Mouse (Mus musculus) urinary bladder, postnatal 14 days (tissue): ENCODE results near the gene Tnr.

Experiments used
- DNase-seq: peaks from one replicate; pipeline ENCODE4 v3.0.0; 2021; ENCODE audit warnings: low spot score

Gene Tnr

DNA sequence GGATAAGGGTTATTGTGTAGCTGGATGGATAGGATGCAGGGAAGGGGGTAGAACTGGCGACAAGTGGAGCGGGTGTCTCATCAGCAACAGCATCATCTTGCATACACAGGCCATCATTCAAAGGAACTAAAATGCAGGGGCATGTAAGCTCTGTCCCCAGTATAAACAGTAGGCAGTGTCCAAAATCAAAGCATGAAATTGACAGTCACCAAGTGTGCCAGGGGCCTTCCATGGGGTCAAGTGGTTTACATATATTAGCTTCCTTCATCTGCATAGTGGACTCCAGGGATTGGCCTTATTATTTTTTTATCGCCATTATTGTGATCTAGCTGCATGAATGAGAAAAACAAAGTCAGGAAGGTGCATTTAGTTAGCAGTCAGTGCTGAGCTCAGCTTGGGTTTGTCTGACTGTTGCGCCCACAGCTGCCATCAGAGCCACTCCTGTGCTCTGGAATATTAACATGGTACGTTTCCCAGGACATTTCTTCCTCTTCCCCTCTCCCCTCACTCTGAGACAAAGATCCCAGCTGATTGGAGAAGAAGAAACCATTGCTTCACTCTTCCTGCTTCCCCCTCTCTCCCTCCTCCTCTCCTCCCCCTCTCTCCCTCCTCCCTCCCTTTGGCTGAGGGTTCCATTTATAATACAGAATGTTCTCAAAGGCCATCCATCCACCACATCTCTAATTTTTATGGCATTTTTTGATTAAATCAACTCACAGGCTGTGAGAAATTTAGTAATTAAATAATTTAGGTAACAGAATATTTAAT is 106.4 kb downstream of the Tnr start:
- no peak for DNase-seq

DNA sequence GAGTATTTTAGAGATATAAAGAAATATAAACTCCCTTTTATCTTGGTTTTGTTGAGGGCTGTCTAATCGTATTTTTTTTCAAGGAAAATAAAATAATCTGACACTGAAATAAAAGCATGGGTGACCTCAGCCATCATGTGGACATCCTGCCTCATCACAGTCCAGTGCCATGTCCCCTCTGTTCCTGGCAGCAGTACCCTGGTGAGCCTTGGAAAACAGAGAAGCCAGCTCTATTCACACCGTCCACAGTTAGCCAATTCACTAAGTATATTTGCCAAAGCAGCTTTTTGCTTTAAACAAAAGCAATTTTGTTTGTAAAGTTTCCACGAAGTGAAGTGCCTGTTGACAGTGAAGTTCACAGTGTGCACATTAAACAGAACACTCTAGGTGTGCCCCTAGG is 109.0 kb downstream of the Tnr start:
- no peak for DNase-seq

DNA sequence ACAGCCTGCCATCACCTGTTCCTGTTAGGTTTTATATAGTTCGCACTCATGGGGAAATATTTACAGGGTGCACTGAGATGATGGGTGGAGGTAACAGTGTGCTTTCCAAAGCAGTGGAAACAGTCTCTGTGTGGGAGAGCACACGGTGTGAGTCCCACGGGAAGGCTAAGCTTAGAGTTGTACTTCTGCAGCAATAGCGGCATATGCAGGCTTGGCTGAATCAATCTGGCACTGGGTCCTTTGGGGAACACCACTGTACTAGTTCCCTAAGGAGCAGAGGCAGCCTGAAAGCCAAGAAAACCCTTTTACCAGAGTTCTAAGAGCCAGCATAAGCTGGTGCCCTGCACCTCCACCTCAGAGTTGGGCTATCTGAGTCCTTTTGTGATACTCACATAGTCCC is 115.8 kb downstream of the Tnr start:
- DNase-seq = no peak

DNA sequence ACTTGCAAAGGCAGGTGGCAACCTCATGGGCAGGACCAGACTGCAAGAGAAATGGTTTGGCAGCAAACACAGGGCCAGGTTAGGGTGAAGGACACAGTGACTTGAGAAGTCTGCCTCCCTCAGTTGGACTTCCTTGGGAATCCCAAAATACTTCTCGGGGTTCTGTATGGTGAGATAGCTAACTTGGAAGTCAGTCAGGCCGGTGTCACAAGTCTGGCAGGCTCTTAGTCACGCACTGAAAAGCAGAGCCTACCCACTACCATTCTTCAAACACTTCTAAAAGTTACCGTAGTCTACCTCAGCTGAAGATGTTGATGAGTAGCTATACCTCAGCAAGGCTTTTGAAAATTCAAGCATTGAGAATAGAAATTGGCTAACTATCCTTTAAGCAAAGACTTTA is 122.2 kb downstream of the Tnr start:
- DNase-seq = no peak

DNA sequence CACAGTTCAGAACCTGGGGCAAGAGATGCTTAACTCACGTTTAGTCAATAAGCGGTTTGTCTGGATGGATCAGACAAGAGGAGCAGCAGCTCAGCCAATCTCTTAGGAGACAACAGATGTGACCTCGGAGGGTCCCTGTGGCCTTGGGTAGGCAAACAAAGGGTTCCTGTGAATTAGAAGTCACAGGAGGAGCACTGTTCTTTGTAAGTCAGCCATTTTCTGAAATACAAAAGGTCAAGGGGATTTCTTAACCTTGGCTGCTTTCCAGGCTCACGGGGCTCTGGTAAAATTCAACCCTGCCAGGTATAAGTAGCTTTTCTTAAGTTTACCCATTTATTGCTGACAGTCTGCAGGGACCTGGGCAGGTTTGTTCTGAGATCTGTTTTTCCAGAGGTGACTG is 126.9 kb downstream of the Tnr start:
- DNase-seq = no peak

DNA sequence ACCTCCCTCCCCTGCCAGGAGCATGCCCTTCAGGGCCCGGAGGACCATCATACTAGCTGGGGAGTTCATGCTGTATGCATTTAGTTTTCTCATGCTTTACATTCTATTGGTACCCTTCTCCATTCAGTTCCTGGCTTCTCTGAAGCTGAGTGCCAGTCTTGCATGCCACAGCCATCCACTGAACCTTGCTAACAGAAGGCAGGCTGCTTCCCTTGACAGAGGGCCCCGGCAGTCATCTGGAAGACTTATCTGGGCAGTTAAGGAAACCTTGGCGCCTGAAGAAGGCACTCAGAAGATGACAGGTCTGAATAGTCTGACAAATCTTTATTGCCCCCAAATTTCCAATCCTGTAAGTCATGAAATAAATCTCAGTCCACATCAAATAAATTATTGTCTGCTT is 131.7 kb downstream of the Tnr start:
- no peak for DNase-seq

DNA sequence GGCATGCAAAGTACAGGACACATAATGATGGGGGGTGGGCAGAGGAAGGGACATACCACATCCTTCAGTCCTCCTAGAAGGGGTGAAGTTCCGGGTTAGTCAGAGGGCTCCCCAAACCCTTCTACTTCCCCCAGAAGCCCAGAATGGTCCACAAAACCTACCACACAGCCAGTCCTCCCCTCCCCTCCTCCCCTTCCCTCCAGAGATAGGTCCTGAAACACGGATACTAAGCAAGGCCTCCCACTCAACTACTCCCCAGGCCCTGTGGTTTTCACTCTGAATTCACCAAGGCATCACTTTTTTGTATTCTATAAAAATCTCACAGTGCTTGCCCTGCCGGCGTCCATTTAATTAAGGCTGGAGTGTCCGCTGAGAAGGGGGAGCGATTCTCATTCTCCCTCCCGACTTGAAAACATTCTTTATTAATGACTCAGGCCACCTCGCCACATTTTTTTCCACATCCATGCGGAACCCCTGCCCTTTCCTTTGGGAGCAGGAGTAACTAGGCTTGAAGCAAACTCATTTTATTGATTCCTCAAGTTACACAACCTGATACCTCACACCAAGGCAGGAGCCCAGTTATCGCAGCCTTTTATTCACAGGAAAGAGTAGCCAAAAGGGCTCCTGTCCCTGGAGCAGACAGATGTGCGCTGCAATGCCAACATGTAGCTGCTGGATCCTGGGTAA is 134.4 kb downstream of the Tnr start:
- no peak for DNase-seq

DNA sequence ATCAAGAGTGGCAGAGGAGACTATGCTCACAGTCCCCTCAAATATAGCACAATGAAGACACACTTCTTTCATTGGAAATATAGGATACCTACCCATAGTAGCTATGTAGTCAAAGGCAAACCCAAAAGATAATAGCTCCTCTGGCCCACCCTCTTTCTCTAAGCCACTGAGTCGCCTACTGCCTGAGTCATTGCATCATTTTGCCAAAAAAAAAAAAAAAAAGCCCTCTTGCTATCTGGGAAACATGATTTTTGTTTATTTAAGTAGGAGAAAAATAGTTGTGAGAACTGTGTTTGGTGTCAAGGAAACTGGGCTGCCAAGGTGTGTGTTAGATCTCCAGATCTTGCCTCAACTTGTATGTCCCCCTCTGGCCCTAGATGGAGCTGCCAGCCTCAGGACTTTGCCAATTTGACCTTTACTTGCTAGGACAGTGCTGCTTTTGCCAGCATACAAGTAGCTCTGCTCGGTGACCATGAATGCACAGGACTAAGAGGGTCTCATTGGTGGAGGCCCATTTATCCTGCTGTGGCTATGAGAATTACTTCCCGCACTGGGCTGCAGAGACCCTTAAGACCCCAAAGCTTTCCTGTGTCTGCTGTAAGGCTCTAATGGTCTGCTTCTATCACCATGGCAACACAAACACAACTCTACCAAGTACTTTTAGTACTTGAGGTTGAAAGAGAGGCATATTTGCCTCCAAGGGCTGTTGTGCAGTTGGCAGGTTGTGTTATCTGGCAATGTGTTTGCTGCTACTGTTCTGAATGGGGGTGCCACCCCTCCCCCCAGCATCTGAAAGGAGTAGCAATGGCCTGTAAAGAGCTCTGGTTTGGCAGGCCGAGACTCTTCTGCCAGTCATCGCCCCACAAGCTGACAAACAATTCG is 137.3 kb downstream of the Tnr start:
- no peak for DNase-seq

DNA sequence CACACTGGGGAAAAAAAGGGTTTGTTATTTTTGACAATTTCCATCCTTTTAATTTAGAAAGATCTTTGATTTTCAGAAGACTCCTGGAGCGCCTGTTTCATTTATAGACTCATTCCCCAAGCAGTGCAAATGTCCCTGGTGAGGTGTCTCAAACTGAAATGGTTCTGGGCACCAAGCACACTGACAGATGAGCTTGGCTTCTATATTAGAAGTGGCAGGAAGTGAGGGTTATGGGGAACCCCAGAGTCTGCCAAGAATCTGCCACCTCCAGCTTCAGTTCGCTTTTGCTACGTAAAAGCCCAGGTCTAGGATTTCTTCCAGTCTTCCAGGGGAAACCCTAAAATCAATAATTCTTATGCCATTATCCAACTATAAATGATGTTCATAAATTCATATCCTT is 140.9 kb downstream of the Tnr start:
- no peak for DNase-seq

DNA sequence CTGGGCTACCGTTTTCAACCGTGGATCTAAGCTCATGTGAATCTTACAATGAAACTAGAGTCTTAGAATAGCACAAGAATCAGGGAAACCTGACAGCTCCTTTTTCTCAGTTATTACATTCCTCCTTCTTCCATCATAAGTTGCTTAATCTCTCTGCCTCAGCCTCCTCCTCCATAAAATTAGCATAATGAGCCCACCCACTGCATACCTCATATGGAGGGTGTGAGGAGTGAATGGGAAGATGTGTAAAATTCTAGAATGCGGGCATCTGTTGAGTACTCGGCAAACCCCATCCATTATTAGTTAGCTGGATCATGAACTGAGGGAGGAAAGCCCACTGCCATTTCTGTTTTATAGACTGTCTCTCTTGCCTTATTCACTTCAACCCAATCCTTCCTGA is 141.4 kb downstream of the Tnr start:
- no peak for DNase-seq

DNA sequence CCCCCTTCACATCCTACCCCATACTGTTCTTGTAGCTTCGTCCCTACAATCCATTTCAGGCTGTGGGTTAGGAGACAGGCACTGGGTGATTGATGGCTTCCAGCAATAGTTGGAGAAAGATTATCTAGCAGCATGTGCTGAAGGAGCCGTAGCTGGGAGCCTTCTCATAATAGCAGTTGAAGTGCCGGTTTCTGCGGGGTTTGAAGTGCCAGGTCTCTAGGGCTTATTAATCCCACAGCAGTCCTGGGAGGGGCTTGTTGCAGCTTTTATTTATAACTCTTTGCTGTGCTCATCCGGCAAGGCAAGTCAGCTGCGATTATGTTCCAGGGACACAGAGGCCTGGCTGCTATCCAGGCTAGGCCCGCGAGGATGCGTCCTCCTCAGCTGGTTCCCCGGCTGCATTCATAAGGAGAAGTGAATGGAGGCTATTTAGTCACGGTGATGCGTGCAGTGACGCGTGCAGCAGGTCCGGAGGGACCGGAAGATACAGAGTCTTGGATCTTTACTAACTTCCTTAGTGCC is 147.1 kb downstream of the Tnr start:
- DNase-seq = peak; percentile 13

DNA sequence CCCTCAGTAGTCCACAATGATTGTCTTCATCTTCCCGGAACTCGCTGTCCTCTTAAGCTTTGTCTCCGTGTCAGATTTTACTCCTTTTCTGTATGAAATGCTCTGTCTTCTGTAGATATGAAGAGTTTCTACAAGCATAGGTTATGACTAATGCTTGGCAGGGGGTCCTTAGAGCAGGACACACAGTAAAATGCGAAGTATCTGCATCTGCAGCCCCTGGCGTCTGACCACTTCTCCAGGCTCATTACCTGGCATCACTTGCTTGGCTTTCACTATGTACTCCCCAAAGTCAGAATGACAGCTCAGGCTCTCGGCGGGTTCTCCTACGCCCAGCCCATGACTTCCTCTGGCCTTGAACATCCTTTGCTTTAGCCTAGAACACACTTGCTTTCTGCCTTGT is 147.6 kb downstream of the Tnr start:
- DNase-seq = no peak

DNA sequence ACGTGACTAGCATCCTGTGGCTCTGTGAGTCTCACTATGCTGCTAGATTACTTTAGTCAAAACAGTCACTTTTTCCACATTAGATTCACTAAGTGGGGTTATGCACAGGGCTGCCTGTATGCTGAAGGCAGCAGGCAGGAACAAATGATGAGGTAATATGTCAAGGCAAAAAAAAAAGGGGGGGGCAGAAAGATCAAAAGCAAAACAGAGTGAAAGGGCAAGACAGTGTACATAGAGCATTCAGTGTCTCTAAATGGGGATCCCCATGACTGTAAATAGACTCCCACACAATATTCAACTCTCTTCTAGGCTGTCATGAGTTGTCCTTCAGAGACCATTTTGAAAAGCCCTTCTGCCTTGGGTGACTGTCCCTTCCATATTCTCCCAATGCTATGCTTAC is 150.7 kb downstream of the Tnr start:
- no peak for DNase-seq

DNA sequence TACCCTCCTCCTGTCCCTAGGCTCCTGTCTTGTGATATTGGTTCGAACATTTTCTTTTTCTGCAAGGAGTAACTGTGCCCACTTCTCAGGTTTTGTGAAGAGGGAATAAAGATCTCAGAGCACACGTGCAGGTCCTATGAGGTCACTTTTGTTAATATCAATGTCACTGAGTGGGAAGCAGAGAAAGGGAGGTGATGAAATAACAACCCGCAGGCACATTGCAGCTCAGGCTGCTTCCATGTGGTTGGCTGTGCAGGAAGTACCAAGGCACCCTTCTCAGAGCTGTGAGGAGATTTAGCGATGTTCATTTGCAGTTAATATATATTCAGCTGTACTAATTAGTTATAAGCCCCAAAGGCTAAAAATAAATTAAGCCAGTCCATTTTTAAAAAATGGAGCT is 151.9 kb downstream of the Tnr start:
- no peak for DNase-seq

DNA sequence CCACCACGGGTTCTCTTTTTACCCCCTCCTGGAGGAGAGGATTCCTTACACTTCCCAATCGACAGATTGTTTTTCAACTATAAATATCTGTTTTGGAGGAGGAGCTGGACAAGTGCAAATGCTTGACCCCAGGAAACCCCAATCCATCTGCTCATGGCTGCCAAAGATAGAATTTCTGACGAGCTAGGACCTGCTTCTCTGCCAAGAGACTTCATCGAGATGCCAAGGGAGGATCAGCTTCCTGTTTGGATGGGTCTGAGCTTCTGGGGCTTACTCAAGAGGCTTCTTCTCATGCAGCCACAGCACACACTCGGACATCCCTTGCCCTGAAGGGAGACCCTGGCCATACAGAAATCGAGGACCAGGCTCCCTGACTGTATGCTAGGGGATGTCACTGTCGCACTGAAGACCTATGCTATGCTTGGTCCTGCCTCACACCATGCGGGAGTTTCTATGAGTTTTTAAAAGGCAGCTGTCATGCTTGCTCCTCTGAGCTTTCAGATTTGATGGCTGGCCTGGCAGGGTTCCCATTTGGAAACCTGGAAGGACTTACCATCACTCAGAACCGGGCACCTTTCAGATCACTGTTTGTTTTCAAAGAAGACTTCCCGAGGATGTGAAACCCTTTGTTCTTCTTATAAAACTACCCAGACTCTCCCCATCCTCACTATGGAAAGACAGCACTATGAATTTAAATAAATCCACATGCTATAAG is 154.8 kb downstream of the Tnr start:
- no peak for DNase-seq

DNA sequence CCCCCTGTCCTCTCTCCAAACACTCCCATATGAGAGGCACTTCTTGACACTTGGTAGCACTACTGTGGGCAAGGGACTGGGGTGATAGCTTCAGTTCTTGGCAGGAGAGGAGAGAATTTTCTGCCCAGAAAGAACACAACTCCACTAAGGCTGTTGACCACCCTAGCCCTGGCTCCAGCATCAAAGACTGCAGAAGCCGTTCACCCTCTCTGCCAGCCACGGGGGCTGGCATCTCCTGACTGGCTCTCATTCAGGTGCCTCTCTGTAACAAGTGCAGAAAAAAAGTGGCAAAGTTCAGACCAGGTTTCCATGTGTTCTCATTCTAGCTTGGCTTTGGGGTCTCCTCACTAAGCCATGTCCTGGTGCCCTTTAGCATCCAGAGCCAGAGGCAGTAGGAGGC is 157.7 kb downstream of the Tnr start:
- no peak for DNase-seq

DNA sequence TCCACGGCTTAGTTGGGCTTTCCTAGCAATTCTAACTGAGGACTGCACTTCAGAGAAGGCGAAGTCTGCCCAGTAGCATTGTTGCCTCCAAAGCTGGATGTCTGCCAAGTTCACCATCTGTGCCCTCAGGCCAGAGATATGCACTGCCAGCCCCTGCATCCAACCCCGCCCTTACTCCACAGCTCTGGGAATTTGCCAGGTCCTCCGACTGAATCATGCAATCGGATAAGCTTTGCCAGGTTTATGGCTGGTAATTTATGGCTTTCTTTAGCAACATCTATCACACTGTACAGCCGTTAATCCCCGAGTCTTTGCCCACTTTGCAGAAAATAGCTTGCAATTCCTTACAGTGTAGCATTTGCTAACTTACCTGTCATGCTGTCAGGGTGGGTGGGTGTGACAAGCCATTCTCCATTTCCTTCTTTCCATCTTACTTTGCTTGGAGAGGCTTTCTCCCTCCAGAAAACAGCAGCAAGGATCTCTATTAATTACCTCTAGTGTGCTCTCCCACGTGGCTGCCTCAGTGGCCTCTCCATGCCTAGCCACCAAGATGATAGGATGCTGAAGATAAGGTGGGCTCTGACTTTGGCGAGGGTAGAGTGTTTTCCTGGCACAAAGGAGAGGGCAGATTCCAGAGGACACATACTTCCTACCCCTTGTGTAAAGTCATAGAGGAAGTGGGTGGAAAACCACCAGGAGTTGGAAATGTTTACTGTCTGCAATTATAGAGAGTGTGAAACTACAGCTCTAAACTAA is 163.1 kb downstream of the Tnr start:
- peak; percentile 85 for DNase-seq

DNA sequence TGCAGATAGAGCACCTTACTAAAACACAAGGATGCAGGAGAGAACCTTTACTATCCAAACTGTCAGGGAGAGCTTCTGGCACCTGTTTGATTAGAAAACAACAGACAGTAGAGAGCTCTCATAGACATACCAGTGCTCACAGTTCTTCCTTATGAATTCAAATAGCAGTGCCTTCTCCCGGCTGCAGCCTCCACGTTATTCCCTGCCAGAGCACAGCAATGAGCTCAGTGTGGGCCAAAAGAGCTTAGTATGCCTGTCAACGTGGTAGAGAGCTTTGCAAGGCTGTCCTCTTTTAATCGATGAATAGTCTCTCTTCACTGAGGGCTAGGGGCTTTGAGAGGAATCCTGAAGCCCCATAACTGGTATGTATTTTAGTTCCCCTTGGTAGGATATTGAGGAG is 173.1 kb downstream of the Tnr start:
- DNase-seq = no peak

DNA sequence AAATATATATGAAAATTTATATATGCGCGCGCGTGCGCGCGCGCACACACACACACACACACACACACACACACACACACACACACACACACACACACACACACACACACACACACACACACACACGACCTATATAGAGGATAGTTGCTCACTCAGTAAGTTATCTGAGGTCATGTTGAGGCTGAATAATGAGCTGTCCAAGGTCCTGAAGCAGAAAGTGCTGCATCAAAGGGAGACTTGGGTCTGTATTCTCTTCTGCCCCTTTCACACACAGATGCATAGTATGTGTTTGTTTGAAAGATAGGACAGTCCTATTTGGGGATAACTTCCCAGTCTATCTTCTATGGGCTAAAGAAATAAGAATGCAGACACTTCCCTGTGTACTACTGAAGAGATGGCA is 178.5 kb downstream of the Tnr start:
- no peak for DNase-seq

DNA sequence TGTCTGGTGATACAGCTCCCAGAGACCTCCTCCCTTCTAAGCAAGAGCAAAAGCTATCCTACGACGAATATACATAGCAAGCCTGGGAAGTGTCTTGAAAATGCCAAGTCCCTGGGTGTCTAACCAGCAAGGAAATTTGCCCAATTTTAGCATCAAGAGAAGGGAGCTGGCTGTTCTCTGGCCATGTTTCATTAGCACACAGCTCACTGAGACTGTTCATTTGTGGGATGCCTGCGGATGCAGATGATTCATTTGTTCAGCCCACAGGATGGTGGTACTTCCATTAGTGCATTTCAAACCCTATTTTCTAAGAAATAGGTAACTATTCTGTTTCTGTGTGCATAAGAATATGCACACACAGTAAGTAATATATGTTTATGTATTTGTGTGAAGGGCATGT is 181.4 kb downstream of the Tnr start:
- no peak for DNase-seq

DNA sequence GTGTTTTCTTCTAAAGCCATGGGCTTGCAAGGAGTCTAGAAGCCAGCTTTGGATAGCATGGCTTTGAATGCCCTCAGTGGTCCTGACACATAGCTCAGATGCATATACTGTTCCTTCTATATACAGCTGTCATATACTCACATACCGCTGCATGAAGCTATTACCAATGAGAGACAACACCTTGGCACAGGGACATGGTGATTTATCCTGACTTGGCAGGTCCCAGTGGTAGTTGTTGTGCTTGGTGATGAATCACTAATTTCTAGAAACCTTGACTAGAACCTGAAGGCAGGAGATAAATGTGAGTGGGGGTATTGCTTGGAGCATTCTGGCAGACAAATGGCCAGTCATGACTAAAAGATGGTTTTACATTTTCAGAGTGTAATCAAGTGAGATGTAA is 192.7 kb downstream of the Tnr start:
- DNase-seq = no peak
